Mouse (Mus musculus) T-helper 1 cell (primary cell): ENCODE results near the gene Ankrd6.
"Not testable (repeated sequence)": the region's sequence is repeated elsewhere in the genome, so short reads cannot be mapped to it uniquely, and the experiment has no call there.

Experiments
- in situ Hi-C: fragments of 300-600 bp; cut with MboI, MseI; formaldehyde crosslinking; loops from one replicate; pipeline ENCODE4 v1.15.1; 2025; ENCODE audit warnings: high pct_unique_total_duplicates

The Ankrd6 gene

GRCm38 (mm10) chr4:32950356-32951034, at the start of gene Ankrd6:
Ankrd6 (minus strand) TSS chr4:32950841.
- in situ Hi-C loops = no loop called here

- in situ Hi-C loops = loop anchor here (10.0 kb wide), 1 partner anchor 116 kb away; no protein-coding TSS in a partner anchor
Observed at GRCm38 (mm10) chr4:32998996-32999395, 48.4 kb upstream of the Ankrd6 start.

GRCm38 (mm10) chr4:32997571-32997970, 46.9 kb upstream of the Ankrd6 start:
- in situ Hi-C loops = loop anchor here (10.0 kb wide), 1 partner anchor 117 kb away; no protein-coding TSS in a partner anchor

- in situ Hi-C loops = loop anchor here (10.0 kb wide), 1 partner anchor 119 kb away; no protein-coding TSS in a partner anchor
Observed at GRCm38 (mm10) chr4:32996083-32996482, 45.4 kb upstream of the Ankrd6 start.

GRCm38 (mm10) chr4:32994168-32994567, 43.5 kb upstream of the Ankrd6 start:
- in situ Hi-C loops = loop anchor here (10.0 kb wide), 1 partner anchor 121 kb away; no protein-coding TSS in a partner anchor

GRCm38 (mm10) chr4:32989346-32989745, 38.7 kb upstream of the Ankrd6 start:
- in situ Hi-C loops = no loop called here

GRCm38 (mm10) chr4:32987006-32987405, 36.4 kb upstream of the Ankrd6 start:
- in situ Hi-C loops = no loop called here

GRCm38 (mm10) chr4:32985684-32986083, 35.0 kb upstream of the Ankrd6 start:
- in situ Hi-C loops = no loop called here

- in situ Hi-C loops = no loop called here
Observed at GRCm38 (mm10) chr4:32984801-32985675, 34.4 kb upstream of the Ankrd6 start.

- in situ Hi-C loops = no loop called here
Observed at GRCm38 (mm10) chr4:32984242-32984641, 33.6 kb upstream of the Ankrd6 start.

GRCm38 (mm10) chr4:32983176-32984155, 32.8 kb upstream of the Ankrd6 start:
- in situ Hi-C loops = no loop called here

GRCm38 (mm10) chr4:32982716-32983175, 32.1 kb upstream of the Ankrd6 start, which contains the start of gene Rragd:
Rragd (plus strand) TSS chr4:32983037.
- in situ Hi-C loops = no loop called here

- in situ Hi-C loops = no loop called here
Observed at GRCm38 (mm10) chr4:32982041-32982715, 31.5 kb upstream of the Ankrd6 start.

- in situ Hi-C loops = no loop called here
Observed at GRCm38 (mm10) chr4:32981617-32982016, 31.0 kb upstream of the Ankrd6 start.

GRCm38 (mm10) chr4:32980061-32980460, 29.4 kb upstream of the Ankrd6 start:
- in situ Hi-C loops = no loop called here

GRCm38 (mm10) chr4:32977331-32977730, 26.7 kb upstream of the Ankrd6 start:
- in situ Hi-C loops = no loop called here

GRCm38 (mm10) chr4:32964619-32965018, 14.0 kb upstream of the Ankrd6 start:
- in situ Hi-C loops = not testable (repeated sequence)

GRCm38 (mm10) chr4:32961394-32961793, 10.8 kb upstream of the Ankrd6 start:
- in situ Hi-C loops = no loop called here

- in situ Hi-C loops = no loop called here
Observed at GRCm38 (mm10) chr4:32956423-32956822, 5.8 kb upstream of the Ankrd6 start.

- in situ Hi-C loops = no loop called here
Observed at GRCm38 (mm10) chr4:32952681-32953080, 2.0 kb upstream of the Ankrd6 start.
